Mouse (Mus musculus) bone marrow, adult 2 months (tissue): ENCODE data around the gene Med10.

ENCODE experiments used
- CTCF ChIP-seq: fragments of 200-500 bp; IDR thresholded peaks from 2 replicates; pipeline ENCODE4 v1.5.1; 2011; ENCODE audit warnings: low read length, control low read depth; ENCODE audit not compliant: control insufficient read depth, insufficient read depth
- POLR2A ChIP-seq: fragments of 200-500 bp; IDR thresholded peaks from 2 replicates; pipeline ENCODE4 v1.6.1; 2011; ENCODE audit warnings: low read depth, mild to moderate bottlenecking, control low read depth, low read length, borderline replicate concordance; ENCODE audit not compliant: control insufficient read depth

GRCm38 (mm10) chr13:69830606-69831005 is 28.4 kb downstream of the Med10 start:
- TF ChIP-seq CTCF (no peak), POLR2A (no peak)
